Mouse (Mus musculus): Measurements from ENCODE around the gene Slc9a7.

The Slc9a7 gene

GRCm38 (mm10) chrX:20291282-20292039 lies at the start of gene Slc9a7:
Gene Slc9a7, minus strand, starts transcription at chrX:20291807.
- DNase-seq = peak; percentile 65 to 80

GRCm38 (mm10) chrX:20335722-20336121 lies 44.1 kb upstream of the Slc9a7 start:
- peak; percentile 67 to 68 for DNase-seq

- DNase-seq = no peak
Observed at GRCm38 (mm10) chrX:20332756-20333155, 41.1 kb upstream of the Slc9a7 start.

GRCm38 (mm10) chrX:20307215-20307614 lies 15.6 kb upstream of the Slc9a7 start:
- DNase-seq = no peak

GRCm38 (mm10) chrX:20305941-20306340 lies 14.3 kb upstream of the Slc9a7 start:
- DNase-seq = no peak

- DNase-seq = no peak
Observed at GRCm38 (mm10) chrX:20303280-20303679, 11.7 kb upstream of the Slc9a7 start.

GRCm38 (mm10) chrX:20292040-20292417 lies 422 bp upstream of the Slc9a7 start:
- no peak for DNase-seq

GRCm38 (mm10) chrX:20290715-20291114 lies 892 bp downstream of the Slc9a7 start:
- no peak for DNase-seq

- DNase-seq = no peak
Observed at GRCm38 (mm10) chrX:20288674-20289073, 2.9 kb downstream of the Slc9a7 start.

GRCm38 (mm10) chrX:20286254-20286653 lies 5.4 kb downstream of the Slc9a7 start:
- DNase-seq = no peak

- DNase-seq = no peak
Observed at GRCm38 (mm10) chrX:20279424-20279823, 12.2 kb downstream of the Slc9a7 start.

GRCm38 (mm10) chrX:20273854-20274253 lies 17.8 kb downstream of the Slc9a7 start:
- DNase-seq = no peak

GRCm38 (mm10) chrX:20271980-20272379 lies 19.6 kb downstream of the Slc9a7 start:
- DNase-seq = no peak

GRCm38 (mm10) chrX:20269980-20270379 lies 21.6 kb downstream of the Slc9a7 start:
- no peak for DNase-seq

- DNase-seq = no peak
Observed at GRCm38 (mm10) chrX:20264370-20264769, 27.2 kb downstream of the Slc9a7 start.

- no peak for DNase-seq
Observed at GRCm38 (mm10) chrX:20228102-20228501, 63.5 kb downstream of the Slc9a7 start.

- DNase-seq = no peak
Observed at GRCm38 (mm10) chrX:20221486-20221885, 70.1 kb downstream of the Slc9a7 start.

GRCm38 (mm10) chrX:20185616-20186015 lies 106.0 kb downstream of the Slc9a7 start:
- DNase-seq = no peak

GRCm38 (mm10) chrX:20176792-20177191 lies 114.8 kb downstream of the Slc9a7 start:
- DNase-seq = no peak

- DNase-seq = no peak
Observed at GRCm38 (mm10) chrX:20168430-20168829, 123.2 kb downstream of the Slc9a7 start.

GRCm38 (mm10) chrX:20164984-20165383 lies 126.6 kb downstream of the Slc9a7 start:
- DNase-seq = no peak

- peak; percentile 73 to 81 for DNase-seq
Observed at GRCm38 (mm10) chrX:20162322-20162711, 129.3 kb downstream of the Slc9a7 start.

- peak in 1 of 2 experiments; percentile 3 for DNase-seq
Observed at GRCm38 (mm10) chrX:20161687-20162321, 129.8 kb downstream of the Slc9a7 start.

GRCm38 (mm10) chrX:20160301-20160700 lies 131.3 kb downstream of the Slc9a7 start:
- DNase-seq = no peak
